Mouse (Mus musculus) layer of hippocampus, postnatal 10 days (tissue): ENCODE measurements around the gene Kcnj8. TPM values are rescaled to one million over a fixed set of nuclear protein-coding genes. Genes with fewer than 3 reads are reported as not detected.
A peak's percentile ranks its signal among the peaks of the same experiment; 100 is the strongest.
"Not testable (repeated sequence)": the region's sequence is repeated elsewhere in the genome, so short reads cannot be mapped to it uniquely, and the experiment has no call there.

ENCODE experiments used
- DNase-seq, 2 experiments: peaks; one replicate each; pipeline ENCODE4 v3.0.0; 2021; ENCODE audit warnings: low spot score in 2 of 2
- total RNA-seq, 2 experiments: library from RNA; stranded (reverse); gene quantifications; 2 replicates each; pipeline ENCODE4 v1.2.3; 2021

The Kcnj8 gene
- total RNA-seq, 2 experiments from 2014 or later, result 4.6 to 5.0 TPM

DNA sequence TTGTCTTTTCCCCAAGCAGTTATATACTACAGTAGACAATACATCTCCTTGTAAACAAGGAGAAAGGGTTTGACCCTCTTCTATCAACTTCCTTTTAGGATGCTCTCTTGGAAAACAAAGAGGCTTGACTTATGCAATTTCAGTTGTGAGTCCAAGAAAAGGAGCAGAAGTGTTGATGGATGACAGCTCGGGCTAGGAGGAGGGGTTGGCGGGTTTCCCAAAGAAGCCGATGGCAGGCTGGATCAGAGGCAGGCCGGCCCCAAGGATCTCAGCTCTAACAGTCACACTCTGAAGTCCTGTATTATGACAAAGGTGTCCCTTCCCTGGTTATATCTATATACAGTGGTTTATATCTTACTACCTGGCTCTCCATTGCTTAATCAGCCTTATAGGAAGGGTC lies 19.9 kb downstream of the Kcnj8 start:
- DNase-seq, result no peak

DNA sequence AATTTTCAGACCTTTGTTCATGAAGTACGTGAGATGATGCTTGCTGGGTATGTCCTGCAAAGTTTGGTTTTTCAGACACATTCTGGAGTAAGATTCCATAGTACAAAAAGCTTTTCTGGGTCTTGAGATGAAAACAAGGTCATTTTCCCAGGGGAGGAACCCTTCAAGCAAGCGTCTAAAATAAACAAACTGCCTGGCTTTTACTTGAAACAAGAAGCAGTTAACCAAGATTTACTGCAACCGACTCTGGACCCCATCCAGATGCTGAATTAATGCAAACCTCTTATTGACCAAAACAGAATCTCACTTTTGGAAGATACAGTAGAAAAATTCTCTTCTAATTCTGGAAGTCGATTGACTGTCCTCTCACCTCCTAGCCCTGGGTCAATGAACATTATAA lies 20.5 kb downstream of the Kcnj8 start:
- no peak for DNase-seq

DNA sequence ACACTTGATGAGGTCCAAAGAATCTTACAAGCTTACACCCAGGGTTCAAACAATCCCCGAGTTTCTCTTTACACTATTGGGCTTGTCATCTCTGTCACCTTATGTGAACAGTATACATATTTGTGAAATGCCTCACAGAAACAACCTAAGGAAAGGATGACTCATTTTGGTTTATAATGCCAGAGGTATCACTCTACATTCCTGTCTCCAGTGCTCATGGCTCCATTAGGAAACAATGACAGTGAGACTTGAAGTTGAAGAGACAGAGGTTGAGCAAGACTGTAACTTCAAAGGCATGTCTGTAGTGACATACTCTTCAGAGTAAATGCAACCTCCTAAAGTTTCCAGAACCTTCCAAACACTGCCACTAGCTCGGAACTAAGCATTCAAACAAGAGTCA lies 23.0 kb downstream of the Kcnj8 start:
- no peak for DNase-seq

DNA sequence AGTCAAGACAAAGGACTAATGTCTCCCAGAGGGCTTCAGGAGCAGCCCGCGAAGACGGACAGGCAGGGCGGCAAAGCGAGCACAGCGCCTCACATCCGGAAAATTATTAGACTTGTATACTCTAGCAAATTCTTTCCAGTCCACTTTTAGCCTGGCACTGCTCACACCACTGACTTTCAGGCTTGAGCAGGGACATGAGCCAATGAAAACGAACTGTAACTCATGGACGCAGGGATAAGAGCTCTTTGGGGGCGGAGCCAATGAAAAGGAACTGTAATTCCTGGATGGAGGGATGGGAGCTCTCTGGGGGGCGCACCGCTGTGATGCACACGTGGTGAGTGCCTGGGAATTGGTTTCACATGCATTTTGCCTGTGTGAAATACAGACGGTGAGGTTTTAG lies 26.3 kb downstream of the Kcnj8 start:
- DNase-seq, result no peak

DNA sequence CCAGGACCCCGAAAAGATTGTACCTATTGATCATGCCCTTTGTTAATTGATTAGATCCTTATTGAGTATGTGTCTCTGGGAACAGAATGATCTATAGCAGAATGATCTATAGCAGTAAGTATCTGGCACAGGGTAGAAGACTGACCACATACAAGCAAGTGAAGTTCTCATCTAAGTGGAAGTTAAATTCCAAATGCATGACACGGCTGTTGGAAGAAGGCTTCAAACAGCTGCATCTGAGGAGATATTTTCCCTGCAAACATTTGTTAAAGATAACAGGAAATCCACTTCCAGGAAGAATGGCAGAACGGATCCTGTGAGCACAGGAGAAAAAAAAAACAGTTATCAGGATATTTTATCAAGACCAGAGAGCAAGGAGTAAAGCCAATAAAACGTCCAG lies 27.8 kb downstream of the Kcnj8 start:
- DNase-seq, result no peak

DNA sequence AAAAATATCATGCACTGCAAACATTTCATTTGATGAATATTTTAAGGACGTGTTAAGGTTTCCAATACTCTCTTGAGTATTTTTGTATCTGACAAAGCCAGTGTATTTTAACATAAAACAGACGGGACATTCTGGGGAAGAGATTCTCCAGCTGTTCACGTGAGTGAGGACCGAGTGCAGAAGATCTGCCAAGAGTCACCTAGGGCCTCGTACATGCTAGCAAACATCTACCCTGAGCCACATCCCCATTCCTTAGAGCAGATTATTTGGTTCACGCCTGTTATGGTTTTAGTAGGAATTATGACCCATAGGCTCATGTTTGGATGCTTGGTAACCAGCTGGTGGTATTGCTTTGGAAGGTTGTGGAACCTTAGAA lies 28.6 kb downstream of the Kcnj8 start:
- DNase-seq, result no peak

DNA sequence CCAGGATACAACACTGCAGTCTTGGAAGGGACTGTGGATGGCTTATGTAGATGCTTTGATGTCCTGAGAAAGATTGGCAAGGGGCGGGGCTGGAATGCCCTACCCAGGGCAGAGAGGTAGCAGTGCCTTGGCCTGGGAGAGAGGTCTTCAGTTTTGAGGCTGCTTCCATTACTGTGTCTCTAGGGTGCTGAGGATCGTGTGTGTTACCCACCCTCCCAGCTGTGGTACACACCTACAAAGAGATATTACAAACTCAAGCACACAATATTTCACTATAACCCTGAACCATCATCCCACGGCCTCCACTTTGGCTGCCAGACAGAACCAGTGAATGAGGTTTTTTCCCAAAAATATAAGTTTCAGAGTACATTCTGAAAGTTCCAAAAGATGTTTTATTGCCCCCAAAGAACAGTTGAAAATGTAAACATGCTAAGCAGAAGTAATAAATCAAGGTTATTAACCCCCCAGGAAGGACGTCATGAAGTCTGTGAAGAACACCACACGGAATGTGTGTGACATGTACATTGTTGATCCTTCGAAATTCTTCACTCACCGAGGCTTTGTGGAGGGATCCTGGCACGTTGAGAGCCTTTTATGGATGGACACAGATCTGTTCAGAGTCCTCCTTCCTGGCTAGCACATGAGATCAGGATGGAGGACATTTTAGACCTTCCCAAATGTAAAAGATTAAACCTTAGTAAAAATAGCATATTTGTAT lies 29.2 kb downstream of the Kcnj8 start:
- DNase-seq, result no peak

DNA sequence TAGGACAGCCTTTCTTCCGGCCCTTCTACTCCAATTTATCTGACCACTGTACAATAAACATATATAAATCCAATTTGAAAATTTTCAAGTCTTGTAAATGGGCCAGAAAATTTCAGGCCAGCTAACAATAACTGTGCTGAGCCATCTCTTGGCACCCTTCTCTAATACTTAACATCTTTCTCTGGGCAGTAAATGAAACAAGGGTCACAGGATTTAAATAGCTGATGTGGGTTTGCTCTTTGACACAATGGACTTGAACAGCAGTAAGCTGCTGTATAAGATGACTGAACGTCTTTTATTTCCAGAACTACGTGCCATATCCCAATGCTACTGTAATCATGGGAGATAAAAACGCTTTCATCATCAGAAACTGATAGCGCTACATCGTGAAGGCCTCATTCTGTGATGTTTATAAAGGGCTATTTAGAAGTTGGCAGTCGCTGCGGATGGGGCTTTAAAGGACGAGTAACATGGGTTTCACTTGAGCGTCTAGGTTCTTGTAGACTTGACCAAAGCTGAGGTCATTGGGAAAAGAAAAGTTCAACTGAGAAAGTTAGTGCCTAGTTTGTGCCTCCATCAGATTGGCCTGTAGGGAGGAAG lies 30.8 kb downstream of the Kcnj8 start:
- DNase-seq, result no peak

DNA sequence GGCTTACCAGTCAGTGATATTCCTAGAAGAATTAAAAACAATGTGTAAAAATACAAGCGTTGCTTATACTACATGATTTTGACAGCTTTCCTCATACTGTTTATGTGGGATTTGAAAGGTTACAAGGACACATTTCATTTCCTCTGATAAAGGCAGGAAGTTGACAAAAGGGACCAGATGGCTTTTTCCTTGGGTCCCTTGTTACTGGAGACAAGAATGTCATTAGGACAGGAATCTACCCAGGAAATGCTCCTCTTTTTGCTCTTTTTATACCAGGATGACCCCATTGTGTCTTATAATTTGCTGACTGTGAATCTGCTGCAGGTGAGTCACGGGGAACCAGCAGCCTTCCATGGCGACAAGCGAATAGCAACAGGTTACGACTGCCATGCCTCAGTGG lies 31.3 kb downstream of the Kcnj8 start:
- DNase-seq, result no peak

DNA sequence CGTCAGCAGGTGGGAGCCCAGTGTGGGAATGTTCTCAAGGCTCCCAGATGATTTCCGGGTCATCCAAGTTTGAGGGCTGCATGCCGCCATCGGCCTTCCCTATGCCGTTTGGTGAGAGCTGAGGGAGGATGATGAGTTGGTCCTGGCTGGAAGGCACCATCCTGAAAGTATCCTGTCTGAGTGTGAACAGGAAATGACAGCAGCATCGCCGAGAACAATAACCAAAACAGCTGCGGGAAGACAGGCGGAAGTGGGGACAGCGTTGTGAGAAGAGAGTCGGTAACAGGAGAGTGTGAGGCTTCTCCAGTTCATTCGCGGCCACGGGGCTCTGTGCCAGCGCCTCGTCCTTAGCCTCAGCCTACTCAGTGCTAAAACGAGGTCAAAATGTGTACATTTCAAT lies 32.9 kb downstream of the Kcnj8 start:
- no peak for DNase-seq

DNA sequence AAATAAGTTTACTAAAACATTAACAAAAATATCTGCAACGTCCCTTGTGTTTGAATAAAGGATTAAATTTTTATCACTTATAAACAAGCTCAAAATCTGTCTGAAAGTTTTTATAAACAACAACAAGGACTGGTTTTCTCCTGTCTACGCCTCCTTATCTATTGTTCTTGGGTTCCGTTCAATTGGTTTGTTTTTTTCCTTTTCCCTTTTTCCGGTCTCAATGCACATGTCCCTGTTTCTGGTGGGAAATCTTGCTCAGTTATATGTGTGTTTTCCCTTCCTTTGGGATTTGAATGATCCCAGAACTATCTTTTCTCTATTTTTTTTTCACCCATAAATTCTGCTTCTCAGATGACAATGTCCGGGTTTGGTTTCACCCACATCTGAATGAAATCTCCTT lies 38.0 kb downstream of the Kcnj8 start:
- DNase-seq, result no peak

DNA sequence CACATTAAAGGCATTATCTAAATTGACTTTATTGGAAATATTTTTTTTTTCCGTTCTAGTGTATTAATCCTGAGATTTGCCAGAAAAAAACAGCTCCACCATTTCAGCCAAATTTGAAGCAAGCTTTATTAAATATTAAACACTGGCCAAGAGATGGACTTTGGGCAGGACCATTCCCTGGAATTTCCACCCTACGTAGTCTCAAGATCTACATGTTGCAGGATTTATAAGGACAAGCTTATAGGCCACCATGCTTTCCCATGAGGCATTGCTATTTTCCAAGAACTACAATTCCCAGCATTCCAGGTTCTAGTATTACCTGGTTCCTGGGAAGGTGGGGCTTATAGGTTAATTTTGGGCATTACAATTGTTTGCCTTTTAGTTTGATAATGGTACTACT lies 38.7 kb downstream of the Kcnj8 start:
- no peak for DNase-seq

DNA sequence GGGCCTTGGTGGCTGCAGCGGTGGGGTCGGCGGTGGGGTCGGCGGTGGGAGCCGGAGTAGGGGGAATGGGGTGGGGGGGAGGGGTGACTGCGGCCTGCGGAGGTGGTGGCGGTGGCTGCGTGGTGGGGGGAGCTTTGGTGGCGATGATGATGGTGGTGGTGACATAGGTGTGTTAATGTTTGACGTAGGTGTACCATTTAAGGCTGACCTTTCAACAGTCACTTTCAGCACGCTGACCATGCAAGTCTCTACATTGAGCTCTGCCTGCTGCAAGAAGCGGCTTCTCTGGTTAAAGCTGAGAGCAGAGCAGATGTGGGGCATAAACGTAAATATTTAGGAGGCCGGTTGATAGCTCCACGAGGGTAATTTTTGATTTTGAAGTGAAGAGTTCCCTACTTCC lies 39.3 kb downstream of the Kcnj8 start:
- DNase-seq, result no peak

DNA sequence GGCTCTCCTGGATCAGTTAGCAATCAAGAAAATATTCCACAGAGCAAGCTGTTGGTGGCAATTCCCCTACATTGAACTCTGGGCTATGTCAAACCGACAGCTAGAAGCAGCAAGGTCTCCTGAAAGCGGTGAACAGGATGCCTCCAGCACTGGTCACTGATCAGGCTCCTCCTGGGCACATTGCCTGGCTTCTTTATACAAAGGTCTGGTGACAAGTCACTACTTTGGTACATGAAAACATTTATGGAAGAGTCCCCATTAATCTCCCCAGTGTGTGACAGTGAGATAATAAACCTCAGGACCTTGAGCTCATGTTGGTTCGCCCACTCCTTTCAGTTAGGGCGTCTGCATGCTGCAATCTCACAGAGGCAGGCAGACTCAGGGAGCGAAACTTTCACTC lies 41.0 kb downstream of the Kcnj8 start:
- no peak for DNase-seq

DNA sequence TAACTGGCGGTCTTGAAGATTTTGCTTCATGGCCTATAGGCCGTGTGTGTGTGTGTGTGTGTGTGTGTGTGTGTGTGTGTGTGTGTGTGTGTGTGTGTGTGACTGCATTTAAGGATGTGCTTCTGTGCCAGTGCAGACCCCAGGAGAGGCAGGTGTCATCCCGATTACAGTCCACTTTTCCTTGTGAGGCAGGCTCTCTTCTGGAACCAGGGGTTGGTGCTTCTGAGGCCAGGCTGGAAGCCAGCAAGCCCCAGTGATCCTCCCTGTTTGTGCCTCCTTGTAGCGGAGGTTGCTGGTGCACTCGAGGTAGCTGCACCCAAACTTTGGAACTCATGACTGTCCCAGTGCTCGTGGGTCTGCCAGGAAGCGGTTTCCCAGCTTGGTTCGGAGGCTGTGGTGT lies 41.7 kb downstream of the Kcnj8 start:
- no peak for DNase-seq

DNA sequence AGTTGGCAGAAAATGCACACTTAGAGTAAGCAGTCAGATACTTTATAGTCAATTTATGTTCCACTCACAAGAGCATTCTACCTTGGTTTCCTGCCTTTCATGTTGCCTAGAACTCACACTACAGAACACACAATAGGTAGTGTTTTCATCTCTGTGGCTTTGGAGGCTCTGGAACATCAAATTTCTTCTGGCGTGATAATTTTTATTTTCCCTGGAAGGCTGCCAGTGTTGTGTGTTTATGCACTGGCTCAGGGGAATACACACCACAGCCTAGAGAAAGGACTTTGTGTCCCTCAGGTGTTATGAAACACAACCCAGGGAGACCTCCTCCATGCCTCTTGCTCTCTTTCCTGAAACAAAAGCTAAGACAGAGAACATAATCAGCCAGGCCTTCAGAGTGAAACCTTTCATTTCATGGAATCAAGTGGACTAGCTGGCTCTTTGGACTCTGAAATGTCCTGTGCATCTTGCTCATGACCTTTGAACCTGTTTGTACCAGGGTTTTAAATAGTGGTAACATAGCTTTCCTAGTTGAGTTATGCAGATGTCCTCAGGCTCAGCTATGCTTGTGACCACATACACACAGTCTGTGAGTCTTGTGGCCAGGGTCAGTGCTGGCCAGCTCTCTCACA lies 43.4 kb downstream of the Kcnj8 start:
- DNase-seq, result no peak

DNA sequence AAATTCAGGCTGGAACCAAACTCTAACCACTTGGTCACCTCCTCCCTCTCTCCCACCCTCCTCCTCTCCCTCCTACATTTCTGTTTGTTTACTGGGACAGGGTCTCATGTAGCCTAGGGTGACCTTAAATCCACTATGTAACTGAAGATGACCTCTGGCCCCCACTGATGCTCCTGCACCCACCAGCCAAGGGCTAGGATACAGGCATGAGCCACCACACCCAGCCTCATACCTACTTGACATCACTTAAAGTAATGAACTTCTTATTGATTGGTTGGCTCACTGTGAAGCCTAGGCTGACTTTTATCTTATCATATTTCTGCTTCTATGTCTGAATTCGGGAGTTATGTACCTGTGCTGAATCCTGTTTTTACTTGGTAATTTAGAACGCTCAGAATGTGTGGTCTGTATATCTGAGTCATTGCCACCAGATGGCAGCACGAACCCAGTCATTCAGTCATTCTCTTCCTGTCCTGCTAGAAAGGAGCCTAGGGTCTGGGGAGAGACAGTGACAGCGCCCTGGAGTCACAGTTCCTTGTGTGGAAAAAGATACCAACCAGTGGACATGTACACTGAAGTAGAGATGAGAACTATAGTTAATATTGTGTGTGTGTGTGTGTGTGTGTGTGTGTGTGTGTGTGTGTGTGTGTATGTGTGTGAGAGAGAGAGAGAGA lies 46.6 kb downstream of the Kcnj8 start:
- DNase-seq, result peak; percentile 83 to 85

DNA sequence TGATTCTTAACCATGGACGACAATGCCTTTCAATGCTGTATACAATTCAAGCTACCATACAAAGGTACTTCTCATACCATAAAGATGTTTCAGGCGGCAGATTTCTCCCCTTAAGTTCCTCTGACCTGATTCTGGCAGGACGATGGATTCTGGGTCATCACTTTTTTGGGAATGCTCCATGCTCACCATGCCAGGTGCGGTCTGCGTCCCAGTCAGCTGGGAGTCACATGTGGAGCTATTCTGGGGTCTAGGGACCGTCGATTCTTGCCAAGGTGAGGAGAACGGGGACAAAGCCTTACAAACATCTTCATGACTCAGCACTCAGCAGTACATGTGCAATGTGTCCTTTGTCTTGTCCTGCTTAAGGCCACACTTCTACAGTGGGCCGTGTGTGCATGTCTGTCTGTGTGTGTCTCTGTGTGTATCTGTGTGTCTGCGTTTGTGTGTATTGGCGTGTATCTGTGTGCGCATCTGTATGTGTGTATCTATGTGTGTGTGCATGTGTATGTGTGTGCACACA lies 49.8 kb downstream of the Kcnj8 start:
- DNase-seq, result no peak

DNA sequence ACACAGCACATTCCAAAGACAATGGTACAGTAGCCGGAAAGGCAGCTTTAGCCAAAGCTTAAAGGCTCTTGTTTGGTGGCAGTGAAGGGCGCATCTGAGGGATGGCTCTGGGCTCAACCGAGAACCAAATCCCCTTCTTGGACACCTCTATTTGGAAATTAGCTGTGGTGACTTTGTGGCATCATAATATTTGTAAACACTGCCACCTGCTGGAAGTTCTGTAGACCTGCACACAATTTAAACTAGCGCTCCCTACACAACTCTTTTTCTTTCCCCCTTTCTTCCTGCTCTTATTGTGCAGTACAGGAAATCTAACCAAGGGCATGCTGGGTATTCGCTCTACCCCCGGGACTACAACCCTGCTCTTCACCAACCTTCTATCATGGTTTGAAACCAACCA lies 52.3 kb downstream of the Kcnj8 start:
- peak; percentile 33 to 39 for DNase-seq

DNA sequence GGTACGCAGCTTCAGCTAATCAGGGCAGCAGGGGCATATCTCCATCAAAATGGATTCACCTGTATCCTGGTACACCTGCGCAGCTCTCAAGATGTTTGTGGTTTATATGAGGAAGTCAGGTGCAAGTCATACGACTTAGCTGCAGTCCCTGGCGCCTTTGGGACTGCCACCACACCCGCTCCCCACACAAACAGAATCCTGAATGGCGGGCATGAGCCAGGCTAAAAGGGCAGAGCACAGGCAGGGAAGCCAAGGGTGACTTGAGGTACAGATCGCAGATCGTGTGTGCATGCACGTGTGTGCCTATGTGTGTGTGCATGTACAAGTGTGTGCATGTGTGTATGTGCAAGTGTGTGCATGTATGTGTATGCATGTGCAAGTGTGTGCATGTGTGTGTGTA lies 56.0 kb downstream of the Kcnj8 start:
- DNase-seq, result not testable (repeated sequence)

DNA sequence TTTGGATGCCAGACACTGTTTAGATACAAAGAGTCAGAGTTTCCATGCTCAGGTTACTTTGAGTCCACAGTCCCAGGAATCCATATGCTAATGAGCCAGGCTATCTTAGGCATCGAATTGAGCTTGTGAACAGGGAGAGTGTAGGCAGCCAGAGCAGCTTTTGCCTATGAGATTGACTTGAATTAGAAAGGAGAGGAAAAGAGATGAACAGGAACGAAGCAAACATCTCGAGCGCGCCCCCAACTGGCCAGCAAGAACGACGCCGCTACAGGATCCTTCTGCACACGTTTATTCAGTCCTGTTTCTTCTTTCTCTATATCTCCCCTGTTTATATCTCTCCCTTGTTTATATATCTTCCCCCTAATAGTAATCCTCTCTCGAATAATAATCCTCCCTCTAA lies 56.5 kb downstream of the Kcnj8 start:
- peak; percentile 79 to 80 for DNase-seq
